Mouse (Mus musculus) gastrocnemius, postnatal 4 days (tissue): ENCODE results near the gene Fry. TPM values are rescaled to one million over a fixed set of nuclear protein-coding genes. Genes with fewer than 3 reads are reported as not detected.
A peak's percentile ranks its signal among the peaks of the same experiment; 100 is the strongest.

Source experiments
- DNase-seq, 2 experiments: peaks; one replicate each; pipeline ENCODE4 v3.0.0; 2021 to 2022; ENCODE audit warnings: low spot score in 2 of 2, mixed read lengths in 2 of 2
- total RNA-seq, 2 experiments: library from RNA; stranded (reverse); gene quantifications; 2 replicates each; pipeline ENCODE4 v1.2.3; 2021

The Fry gene
- total RNA-seq, 2 experiments from 2014 or later, result 77.8 to 83.3 TPM

DNA sequence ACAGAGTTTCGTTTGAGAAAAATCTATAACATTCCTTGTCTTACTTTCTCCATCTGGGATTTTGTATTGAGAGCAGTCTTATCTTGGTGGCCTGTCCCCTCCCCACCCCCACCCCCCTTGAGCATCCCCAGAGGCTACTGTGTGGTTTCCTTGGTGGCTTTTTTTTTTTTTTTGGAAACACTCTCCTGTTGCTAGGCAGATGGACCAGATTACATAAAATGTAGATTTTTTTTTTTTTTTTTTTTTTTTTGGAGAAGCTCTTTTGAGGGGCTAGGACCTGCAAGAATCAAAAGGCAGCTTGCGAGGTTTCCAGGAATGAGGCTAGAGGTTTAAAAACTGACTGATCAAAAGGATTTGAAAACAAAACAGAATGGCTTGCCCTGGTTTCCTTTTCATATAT is 48.8 kb downstream of the Fry start:
- no peak for DNase-seq

- peak in 1 of 2 experiments; percentile 66 for DNase-seq
These were observed 50.3 kb downstream of the Fry start for GRCm38 (mm10) chr5:150168712-150169111.

- no peak for DNase-seq
These were observed 53.1 kb downstream of the Fry start for GRCm38 (mm10) chr5:150171562-150171961.

DNA sequence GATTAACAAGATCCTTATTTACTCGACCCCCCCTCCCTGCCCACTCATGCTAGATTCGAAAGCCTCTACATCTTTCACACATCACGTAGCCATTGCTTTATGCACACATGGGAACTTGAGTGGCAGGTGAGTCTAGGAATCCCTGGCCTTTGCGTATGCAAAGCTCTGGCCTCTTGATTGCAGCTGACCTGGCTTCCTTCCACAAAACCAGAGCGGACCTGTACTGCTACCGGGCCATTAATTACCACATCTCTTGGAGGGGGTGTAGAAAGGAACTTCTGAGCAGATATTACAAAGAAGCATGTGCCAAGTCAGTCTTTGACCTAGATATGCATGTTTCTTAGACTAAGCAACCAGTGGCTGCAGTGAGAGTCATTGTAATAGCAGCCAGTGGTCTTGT is 55.4 kb downstream of the Fry start:
- no peak for DNase-seq

- no peak for DNase-seq
These were observed 56.5 kb downstream of the Fry start for GRCm38 (mm10) chr5:150174950-150175349.

DNA sequence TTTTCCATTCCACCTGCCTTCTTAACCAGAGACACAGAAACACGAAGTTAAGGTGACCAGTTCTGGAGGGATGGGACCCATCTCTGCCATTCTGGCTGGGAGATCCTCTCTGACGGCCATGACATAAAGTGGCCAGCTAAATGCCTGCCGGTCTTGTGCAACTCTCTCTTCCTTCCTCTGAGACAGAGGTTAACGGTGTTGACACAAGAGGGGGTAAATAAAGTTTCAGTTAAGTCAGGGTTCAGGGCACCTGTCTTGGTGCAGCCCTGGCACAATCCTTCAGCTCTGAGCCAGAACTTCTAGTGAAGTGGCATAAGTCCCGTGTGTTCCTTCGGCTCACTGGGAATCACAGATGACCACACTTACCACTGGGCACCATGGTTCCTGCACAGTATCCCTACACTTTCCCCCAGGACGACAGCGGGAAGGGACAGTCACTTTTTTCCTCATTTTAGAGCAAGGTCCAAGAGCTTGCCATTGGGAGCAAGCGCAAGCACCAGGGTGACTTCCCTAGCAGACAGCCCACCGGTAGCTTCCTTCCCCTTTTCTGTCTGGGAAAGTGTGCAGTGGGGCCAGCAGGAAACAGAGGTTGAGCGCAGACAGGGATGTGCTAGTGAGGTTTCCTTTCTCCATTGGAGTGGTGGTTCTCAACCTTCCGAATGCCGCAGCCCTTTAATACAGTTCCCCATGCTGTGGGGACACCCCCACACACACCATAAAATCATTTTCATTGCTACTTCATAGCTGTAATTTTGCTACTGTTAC is 58.0 kb downstream of the Fry start:
- no peak for DNase-seq

GRCm38 (mm10) chr5:150177757-150178156 is 59.3 kb downstream of the Fry start:
- DNase-seq, result no peak

DNA sequence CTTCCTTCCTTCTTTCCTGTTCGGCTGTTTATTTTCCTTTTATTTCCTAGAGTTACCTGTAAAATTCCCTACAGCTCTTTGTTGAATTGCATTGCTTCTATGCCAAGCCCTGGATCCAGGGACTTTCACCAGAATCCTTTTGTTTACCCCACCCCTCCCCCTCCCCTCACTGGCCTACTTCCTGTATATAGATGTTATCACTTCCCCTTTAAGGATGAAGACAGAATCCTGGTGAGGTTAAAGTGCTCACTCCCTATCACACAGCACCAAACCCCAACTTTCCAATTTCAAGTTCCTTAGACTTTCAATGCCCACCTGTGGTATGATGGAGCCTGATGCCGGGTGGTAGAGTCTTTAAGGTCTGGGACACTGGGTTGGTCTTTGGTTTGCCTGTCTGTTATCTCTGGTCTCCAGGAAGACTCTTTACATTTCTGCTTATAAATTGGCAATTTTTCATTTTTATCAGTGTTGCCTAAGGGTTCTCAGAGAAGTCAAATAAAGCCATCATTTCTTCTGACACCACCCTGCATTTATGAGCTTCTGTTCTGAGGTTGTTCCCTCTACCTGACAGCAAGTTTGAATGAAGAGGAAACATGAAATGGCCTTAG is 59.9 kb downstream of the Fry start:
- DNase-seq, result no peak

GRCm38 (mm10) chr5:150180985-150181607 is 62.7 kb downstream of the Fry start:
- no peak for DNase-seq

DNA sequence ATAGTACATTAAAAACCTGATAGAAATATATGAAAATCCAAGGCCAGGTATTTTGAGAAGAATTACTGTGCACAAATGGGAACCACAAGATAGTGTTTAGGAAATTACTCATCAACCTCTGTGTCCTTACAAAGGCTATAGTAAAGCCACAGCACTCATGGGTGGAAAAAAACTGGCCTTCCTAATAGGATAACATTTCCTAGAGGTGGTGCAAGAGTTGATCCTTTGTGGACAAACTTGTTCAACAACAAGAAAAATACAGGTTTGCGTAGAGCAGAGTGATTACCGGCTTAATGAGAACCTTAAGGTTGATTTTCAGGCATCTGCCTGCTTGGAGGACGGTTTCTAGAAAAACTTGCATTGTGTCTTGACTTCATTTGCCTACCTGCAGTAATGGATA is 66.5 kb downstream of the Fry start:
- no peak for DNase-seq

DNA sequence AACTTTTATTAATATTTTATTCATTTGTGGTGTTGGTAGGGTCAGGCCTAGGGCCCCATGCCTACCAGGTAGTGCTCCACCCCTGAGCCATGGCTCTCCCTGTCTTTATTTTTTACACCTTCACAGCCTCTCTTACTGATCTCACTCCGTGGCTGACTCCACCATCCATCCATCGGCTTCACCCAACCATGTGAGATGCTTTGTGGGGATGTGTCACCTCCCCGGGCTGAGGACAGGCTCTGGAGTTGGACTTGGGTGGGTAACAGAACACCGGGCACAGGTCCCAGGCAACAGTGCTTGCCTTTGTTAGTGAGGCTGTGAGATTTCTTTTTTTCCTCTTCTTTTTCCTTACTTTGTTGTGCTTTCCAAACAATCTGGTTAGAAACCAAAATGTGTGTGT is 67.7 kb downstream of the Fry start:
- DNase-seq, result no peak

DNA sequence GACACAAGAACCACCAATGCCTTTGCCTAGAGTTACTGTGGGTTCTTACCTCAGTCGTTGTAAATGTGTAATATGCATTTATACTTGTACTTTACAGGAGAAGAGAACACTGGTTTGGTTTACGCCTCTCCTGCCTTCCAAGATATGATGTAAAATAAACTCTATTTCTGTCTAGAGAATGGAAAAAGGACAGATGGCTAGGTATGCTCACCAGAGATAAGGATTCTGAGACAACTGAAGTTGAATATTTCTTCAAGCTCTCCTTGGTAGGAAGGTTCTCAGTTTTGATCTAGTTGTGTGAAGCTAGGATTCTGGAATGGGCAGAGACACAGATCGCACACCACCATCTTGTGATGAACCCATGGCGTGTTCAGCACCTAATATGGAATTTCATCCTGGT is 68.2 kb downstream of the Fry start:
- no peak for DNase-seq

DNA sequence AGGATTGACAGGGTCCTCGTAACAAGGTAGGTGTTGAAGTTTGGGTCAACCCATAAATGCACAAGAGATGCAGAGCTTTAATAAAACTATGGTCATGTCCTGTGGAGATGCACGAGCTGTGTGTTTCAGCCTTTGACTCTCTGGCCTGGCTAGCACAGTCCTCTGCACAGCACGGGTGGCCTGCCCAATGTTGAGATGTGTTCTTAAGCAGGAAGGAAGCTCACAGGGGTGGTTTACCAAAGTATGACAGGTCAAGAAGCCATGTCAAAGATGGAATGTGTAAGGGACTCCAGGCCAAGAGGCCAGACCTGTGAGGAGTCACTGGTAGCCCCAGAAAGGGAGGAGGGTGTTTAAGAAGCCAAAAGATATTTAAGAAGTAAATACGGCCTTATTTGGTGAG is 69.6 kb downstream of the Fry start:
- no peak for DNase-seq

- no peak for DNase-seq
These were observed 72.3 kb downstream of the Fry start for GRCm38 (mm10) chr5:150190454-150191358.

GRCm38 (mm10) chr5:150195514-150196210 is 77.2 kb downstream of the Fry start:
- DNase-seq, result peak; percentile 47 to 74

DNA sequence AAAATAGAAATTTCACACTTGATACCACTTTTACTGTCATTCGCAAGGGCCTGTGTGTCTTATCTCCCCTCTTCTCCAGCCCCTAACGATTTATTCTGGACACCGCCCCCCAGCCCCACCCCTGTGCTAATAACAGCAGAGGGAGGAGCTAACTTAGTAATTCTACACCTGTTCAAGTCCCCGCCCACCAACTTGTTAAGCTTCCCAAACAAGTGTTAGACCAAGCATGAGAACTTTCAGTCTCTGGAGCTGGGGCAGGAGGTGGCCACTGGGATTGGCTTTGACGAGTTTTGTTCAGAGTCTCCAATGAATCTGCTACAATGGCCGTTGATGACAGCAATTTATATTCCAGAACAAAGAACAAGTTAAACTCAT is 77.8 kb downstream of the Fry start:
- peak in 1 of 2 experiments; percentile 27 for DNase-seq

- DNase-seq, result peak in 1 of 2 experiments; percentile 27
These were observed 78.5 kb downstream of the Fry start for GRCm38 (mm10) chr5:150196881-150197311.

GRCm38 (mm10) chr5:150206749-150207148 is 88.3 kb downstream of the Fry start:
- DNase-seq, result no peak

DNA sequence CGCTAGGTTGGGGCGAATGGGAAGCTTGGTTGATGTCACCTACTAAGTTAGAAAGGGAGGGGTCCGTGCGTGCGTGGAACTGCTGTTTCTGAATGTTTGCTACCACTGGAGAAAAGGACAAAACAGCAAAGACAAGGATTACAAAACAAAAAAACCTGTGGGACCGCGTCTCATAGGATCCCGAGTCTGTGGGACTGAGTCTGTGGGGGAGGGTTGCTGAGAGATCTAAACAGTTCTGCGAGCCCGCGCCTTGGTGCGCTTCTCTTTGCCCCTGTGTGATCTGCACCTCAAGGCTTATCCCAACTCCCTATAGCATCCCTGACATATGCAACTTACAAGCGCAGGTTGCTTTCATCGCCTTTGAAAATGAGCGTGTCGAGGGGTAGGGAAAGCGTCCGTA is 89.2 kb downstream of the Fry start:
- DNase-seq, result no peak

GRCm38 (mm10) chr5:150208009-150208408 is 89.6 kb downstream of the Fry start:
- no peak for DNase-seq

- no peak for DNase-seq
These were observed 95.6 kb downstream of the Fry start for GRCm38 (mm10) chr5:150214081-150214480.
